Mouse (Mus musculus) central nervous system, embryonic 11.5 days (tissue): ENCODE measurements around the gene Hoxc12. TPM values are rescaled to one million over a fixed set of nuclear protein-coding genes. Genes with fewer than 3 reads are reported as not detected.

Source experiments
- polyA plus RNA-seq: library from polyadenylated mRNA; depleted of rRNA; stranded (reverse); fragments of >200 nt; gene quantifications from 2 replicates; pipeline ENCODE4 v1.2.3, GENCODE M21; 2012; rRNA removed

The Hoxc12 gene
- polyA plus RNA-seq: 0.45 TPM in 1 of 2 replicates, not detected in the other

DNA sequence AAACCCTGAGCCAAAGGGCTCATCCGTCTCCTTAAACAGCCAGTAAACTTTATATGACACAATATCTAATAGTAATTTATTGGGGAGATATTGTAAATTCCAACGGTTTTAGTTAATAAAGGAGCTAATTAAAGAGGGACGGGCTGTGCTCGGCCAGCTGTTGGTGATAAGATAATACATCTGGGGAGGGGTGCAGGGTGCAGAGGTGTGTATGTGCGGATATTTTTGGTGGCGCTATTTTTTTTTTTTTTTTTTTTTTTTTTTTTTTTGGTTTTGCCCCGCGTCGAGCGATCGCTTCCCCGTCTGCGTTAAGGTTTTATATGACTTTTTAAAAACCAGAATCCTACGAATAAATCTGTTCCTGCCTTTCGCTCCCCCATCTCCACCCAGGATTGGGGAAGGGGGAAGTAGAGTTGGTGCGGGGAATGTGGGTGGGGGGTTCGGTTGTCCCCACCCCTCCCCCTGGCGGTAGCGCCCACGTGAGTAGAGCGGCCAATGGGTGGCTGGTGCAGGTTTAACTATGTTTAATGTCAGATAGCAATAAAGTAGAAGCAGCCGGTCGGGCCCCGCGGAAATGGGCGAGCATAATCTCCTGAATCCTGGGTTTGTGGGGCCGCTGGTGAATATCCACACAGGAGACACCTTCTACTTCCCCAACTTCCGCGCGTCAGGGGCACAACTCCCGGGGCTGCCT lies at the start of gene Hoxc12:
TSS of gene Hoxc12 (plus strand) at position 479 of the 694 bp plus-strand sequence.

GRCm38 (mm10) chr15:102921053-102922011 lies 15.2 kb upstream of the Hoxc12 start, which contains the start of gene Hoxc13:
TSS of gene Hoxc13 (plus strand) at chr15:102921103.

DNA sequence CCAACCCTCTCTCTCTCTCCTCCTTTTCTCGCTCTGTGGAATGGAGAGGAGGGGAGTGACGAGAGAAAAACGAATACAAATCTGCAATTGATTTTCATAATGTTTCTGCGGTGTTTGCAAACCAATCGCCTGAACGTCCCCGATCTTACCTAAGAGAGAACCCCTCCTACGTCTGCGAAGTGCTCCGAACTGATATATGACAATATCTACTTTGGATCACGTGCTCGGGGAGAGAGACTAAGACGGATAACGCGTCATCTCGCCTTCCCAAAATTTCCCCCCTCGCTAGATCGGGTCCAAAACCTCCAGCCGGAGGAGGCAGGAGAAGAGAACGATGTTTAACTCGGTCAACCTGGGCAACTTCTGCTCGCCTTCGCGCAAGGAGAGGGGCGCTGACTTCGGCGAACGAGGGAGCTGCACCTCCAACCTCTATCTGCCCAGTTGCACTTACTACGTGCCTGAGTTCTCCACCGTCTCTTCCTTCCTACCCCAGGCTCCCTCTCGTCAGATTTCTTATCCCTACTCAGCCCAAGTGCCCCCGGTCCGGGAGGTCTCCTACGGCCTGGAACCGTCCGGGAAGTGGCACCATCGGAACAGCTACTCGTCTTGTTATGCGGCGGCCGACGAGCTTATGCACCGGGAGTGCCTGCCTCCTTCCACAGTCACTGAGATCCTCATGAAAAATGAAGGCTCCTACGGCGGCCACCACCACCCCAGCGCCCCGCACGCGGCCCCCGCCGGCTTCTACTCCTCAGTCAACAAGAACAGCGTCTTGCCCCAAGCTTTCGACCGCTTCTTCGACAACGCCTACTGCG lies 17.8 kb downstream of the Hoxc12 start, which contains the start of gene Hoxc11:
TSS of gene Hoxc11 (plus strand) at position 236 of the 815 bp plus-strand sequence.

DNA sequence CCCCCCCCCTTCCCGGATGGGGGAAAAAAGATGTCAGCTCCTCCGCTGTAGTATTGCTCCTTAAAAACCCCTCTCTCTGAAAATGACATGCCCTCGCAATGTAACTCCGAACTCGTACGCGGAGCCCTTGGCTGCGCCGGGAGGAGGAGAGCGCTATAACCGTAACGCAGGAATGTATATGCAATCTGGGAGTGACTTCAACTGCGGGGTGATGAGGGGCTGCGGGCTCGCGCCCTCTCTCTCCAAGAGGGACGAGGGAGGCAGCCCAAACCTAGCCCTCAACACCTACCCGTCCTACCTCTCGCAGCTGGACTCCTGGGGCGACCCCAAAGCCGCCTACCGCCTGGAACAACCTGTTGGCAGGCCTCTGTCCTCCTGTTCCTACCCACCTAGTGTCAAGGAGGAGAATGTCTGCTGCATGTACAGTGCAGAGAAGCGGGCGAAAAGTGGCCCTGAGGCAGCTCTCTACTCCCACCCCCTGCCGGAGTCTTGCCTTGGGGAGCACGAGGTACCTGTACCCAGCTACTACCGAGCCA lies 30.3 kb downstream of the Hoxc12 start, which contains the start of gene Hoxc10:
TSS of gene Hoxc10 (plus strand) at position 21 of the 536 bp plus-strand sequence.

DNA sequence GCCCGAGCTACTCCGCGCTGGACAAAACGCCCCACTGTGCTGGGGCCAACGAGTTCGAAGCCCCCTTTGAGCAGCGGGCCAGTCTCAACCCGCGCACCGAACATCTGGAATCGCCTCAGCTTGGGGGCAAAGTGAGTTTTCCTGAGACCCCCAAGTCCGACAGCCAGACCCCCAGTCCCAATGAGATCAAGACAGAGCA lies 30.7 kb downstream of the Hoxc12 start, which contains the start of gene Hoxc5:
TSS of gene Hoxc5 (plus strand) at position 132 of the 199 bp plus-strand sequence.

GRCm38 (mm10) chr15:102976171-102976570 lies 39.6 kb downstream of the Hoxc12 start, which contains the start of gene Hoxc9:
TSS of gene Hoxc9 (plus strand) at chr15:102976439.

Other genes starting within 250 kb of the Hoxc12 start
- 35.8 and 56.1 TPM in 2 replicates for gene Calcoco1, start 214.6 kb upstream of the Hoxc12 start, polyA plus RNA-seq
- 0.06 and 0.16 TPM in 2 replicates for gene Hoxc13, start 15.7 kb upstream of the Hoxc12 start, polyA plus RNA-seq
- gene Hoxc11, start 17.7 kb downstream of the Hoxc12 start, polyA plus RNA-seq: 2.9 TPM in 1 of 2 replicates, not detected in the other
- gene Hoxc10, start 30.0 kb downstream of the Hoxc12 start, polyA plus RNA-seq: 0.13 and 15.9 TPM in 2 replicates
- 1.2 and 17.6 TPM in 2 replicates for gene Hoxc5, start 30.7 kb downstream of the Hoxc12 start, polyA plus RNA-seq
- 0.11 and 6.4 TPM in 2 replicates for gene Hoxc9, start 39.7 kb downstream of the Hoxc12 start, polyA plus RNA-seq
- gene Hoxc8, start 53.9 kb downstream of the Hoxc12 start, polyA plus RNA-seq: 0.50 and 15.2 TPM in 2 replicates
- 1.4 and 40.6 TPM in 2 replicates for gene Hoxc6, start 61.5 kb downstream of the Hoxc12 start, polyA plus RNA-seq
- 0.94 and 24.0 TPM in 2 replicates for gene Hoxc4, start 82.2 kb downstream of the Hoxc12 start, polyA plus RNA-seq
- 16.9 and 31.1 TPM in 2 replicates for gene Smug1, start 230.3 kb downstream of the Hoxc12 start, polyA plus RNA-seq